Mouse (Mus musculus): Measurements from ENCODE around the gene Fhl3.

Fhl3 gene

GRCm38 (mm10) chr4:124755526-124755925 lies 55.0 kb downstream of the Fhl3 start:
- no peak for DNase-seq (ENCODE audit: low spot score in 2 of 2)
